Mouse (Mus musculus) liver, postnatal 0 days (tissue): ENCODE data around the gene Ccdc30. TPM values are rescaled to one million over a fixed set of nuclear protein-coding genes. Genes with fewer than 3 reads are reported as not detected.

ENCODE experiments used
- ATAC-seq: fragments of 200-750 bp; cut with Nextera tagmentation; 2 replicates; pipeline ENCODE4 v1.8.0; 2017; ENCODE audit warnings: mild to moderate bottlenecking, moderate library complexity
- DNase-seq: peaks from one replicate; pipeline ENCODE4 v3.0.0-alpha.2; 2016
- H3K27ac ChIP-seq: fragments of 300-500 bp; sonication (generic); 2 replicates; pipeline ENCODE4 v1.5.1; 2014; ENCODE audit warnings: antibody characterized with exemption, moderate library complexity, mild to moderate bottlenecking, low read depth
- H3K27me3 ChIP-seq: fragments of 300-500 bp; sonication (generic); 2 replicates; pipeline ENCODE4 v1.6.1; 2014; ENCODE audit warnings: low read length, control low read depth, mixed read lengths; ENCODE audit not compliant: insufficient read depth
- H3K36me3 ChIP-seq: fragments of 300-500 bp; sonication (generic); replicated peaks from 2 replicates; pipeline ENCODE4 v1.6.1; 2014; ENCODE audit warnings: mild to moderate bottlenecking, control low read depth, low read length, moderate library complexity, mixed read lengths; ENCODE audit not compliant: insufficient read depth
- H3K4me1 ChIP-seq: fragments of 300-500 bp; sonication (generic); 2 replicates; pipeline ENCODE4 v1.6.1; 2014; ENCODE audit warnings: antibody characterized with exemption, mild to moderate bottlenecking, control low read depth; ENCODE audit not compliant: insufficient read depth
- H3K4me2 ChIP-seq: fragments of 300-500 bp; sonication (generic); 2 replicates; pipeline ENCODE4 v1.6.1; 2014; ENCODE audit warnings: low read depth, mild to moderate bottlenecking, low read length, moderate library complexity, mixed read lengths
- H3K4me3 ChIP-seq: fragments of 300-500 bp; sonication (generic); 2 replicates; pipeline ENCODE4 v1.5.1; 2014; ENCODE audit warnings: low read depth, low read length
- H3K9ac ChIP-seq: fragments of 300-500 bp; sonication (generic); replicated peaks from 2 replicates; pipeline ENCODE4 v1.6.1; 2014; ENCODE audit warnings: mild to moderate bottlenecking, moderate library complexity
- H3K9me3 ChIP-seq: fragments of 300-500 bp; sonication (generic); 2 replicates; pipeline ENCODE4 v1.6.1; 2016; ENCODE audit warnings: mild to moderate bottlenecking, control low read depth, low read length, mixed read lengths
- CTCF ChIP-seq: sonication (generic); IDR thresholded peaks from 2 replicates; pipeline ENCODE4 v1.5.1; 2016; ENCODE audit warnings: antibody characterized with exemption, low read depth
- EP300 ChIP-seq: IDR thresholded peaks from 2 replicates; pipeline ENCODE4 v1.6.1; 2016; ENCODE audit warnings: antibody characterized with exemption, low read depth, mild to moderate bottlenecking
- WGBS: fragments of 180-500 bp; shearing (Covaris S2); extraction: QIAGEN DNeasy Blood & Tissue Kit; methylation state at CpG from one replicate; pipeline ENCODE4 v1.1.7; 2014; ENCODE audit not compliant: insufficient replicate concordance; 5-methylcytosine and 5-hydroxymethylcytosine counted together
- polyA plus RNA-seq: library from polyadenylated mRNA; unstranded; fragments of >200 nt; fragmentation: Nextera tagmentation; extraction: Ambion mirVana; gene quantifications from 2 replicates; pipeline ENCODE4 v1.2.1, GENCODE M21; 2015

Gene Ccdc30
- polyA plus RNA-seq, 1 experiment from 2014 or later: 2.4 TPM

DNA sequence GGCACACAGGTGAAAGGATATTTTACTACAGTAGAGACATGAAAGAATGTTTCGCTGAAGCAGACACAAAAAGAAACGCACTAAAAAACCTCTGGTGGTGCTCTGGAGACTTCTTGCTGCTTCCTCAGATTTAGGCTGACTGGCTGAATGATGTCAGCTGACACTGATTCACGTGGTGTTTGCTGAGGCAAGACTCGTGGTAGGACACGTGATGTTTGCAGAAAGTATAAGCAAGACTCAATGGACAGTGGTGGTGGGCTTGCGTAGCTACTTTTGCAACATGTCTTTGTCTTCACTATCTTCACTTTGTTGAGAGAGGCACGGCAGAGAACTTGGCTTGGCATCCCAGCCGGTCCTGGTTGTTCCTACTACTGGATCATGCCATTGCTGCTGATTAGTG lies 112.0 kb downstream of the Ccdc30 start:
- Histone ChIP-seq H3K9me3 (no peaks in the 10 kb centered on the region), H3K9ac (no peak overlapping the region), H3K4me3 (no peak overlapping the region), H3K27ac (no peak overlapping the region), H3K36me3 (0 out of 2 replicates have a peak, but pooled peaks cover 3% of the 10 kb centered on the region), H3K27me3 (no peaks in the 10 kb centered on the region), H3K4me1 (no peaks in the 10 kb centered on the region), H3K4me2 (no peak overlapping the region)
- ATAC-seq (no peak), DNase-seq (no peak)
- 83% methylated on average over 8 of the region's 8 CpGs for WGBS
- TF ChIP-seq CTCF: no peak
- no peak for TF ChIP-seq EP300

DNA sequence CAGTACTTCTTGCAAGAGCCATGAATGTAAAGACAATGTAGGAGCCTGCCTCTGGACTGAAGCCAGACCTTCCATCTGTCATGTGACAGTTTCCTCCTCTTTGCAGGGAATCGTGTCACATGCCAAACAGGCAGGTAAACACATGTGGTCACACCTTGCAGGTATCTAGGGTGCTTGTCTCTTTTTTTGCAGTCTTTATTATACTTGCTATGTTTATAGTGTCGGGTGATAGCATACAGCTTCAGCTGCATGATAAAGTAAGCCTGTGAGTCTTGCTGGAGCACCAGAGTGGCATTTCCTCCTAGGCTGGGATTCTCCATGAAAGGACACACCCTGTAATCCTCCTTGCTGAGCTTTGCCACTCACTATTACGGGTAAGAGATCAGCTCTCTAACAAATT lies 113.5 kb downstream of the Ccdc30 start:
- Histone ChIP-seq H3K36me3 (0 out of 2 replicates have a peak, but pooled peaks cover under 1% of the 10 kb centered on the region), H3K4me3 (no peak overlapping the region), H3K4me1 (no peaks in the 10 kb centered on the region), H3K27ac (no peak overlapping the region), H3K9me3 (no peaks in the 10 kb centered on the region), H3K27me3 (no peaks in the 10 kb centered on the region), H3K4me2 (no peak overlapping the region), H3K9ac (no peak overlapping the region)
- no peak for TF ChIP-seq EP300
- no peak for TF ChIP-seq CTCF
- no peak for ATAC-seq
- no peak for DNase-seq
- 78% methylated on average over 3 of the region's 3 CpGs for WGBS

DNA sequence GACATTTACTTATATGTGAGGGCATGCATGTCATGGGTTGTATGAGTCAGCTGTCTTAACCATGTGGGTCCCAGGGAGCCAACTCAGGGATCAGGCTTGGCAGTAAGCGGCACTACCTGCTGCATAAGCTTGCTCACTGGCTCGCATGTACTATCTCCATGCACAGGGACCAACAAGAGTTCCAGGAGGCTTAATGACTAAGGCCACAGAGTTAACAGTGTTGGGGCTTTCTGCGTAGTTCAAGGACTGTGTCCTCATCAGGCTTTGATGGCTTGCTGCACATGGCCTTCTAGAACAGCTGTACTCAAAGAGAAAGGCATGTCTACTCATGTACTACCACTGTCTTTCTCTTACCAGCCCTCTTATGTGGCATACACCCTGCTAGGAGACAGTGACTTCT lies 114.6 kb downstream of the Ccdc30 start:
- no peaks in the 10 kb centered on the region for H3K9me3 ChIP-seq
- WGBS: 84% methylated on average over 3 of the region's 3 CpGs
- H3K4me3 ChIP-seq: no peak overlapping the region
- DNase-seq: no peak
- H3K36me3 ChIP-seq: no peaks in the 10 kb centered on the region
- H3K27ac ChIP-seq: no peak overlapping the region
- TF ChIP-seq EP300 (no peak), CTCF (no peak)
- H3K9ac ChIP-seq: no peak overlapping the region
- ATAC-seq: no peak
- H3K4me2 ChIP-seq: no peak overlapping the region
- H3K4me1 ChIP-seq: no peaks in the 10 kb centered on the region; the same call in 1 of the 2 replicates
- no peaks in the 10 kb centered on the region for H3K27me3 ChIP-seq

DNA sequence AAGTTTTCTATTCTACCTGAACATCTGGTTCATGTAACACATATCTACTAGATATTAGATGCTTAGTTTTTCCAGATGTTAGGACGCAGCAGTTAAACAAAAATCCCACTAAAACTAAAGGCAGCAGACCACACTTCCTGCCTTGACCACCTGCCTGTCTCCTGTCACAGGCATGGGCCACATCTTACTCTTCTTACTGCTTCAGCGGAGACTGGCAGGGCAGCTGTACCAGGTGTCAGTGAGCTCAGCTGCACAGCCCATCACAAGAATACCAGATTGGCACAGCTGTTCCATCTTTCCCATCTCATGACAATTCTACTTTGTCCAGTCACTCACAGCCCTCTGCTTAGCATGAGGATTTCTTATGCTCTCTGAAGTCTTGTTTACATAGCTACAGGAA lies 118.0 kb downstream of the Ccdc30 start:
- Histone ChIP-seq H3K4me1 (peaks cover 8% of the 10 kb centered on the region), H3K9me3 (no peaks in the 10 kb centered on the region), H3K36me3 (no peaks in the 10 kb centered on the region), H3K27me3 (no peaks in the 10 kb centered on the region), H3K4me2 (no peak overlapping the region), H3K9ac (no peak overlapping the region), H3K27ac (no peak overlapping the region), H3K4me3 (no peak overlapping the region)
- ATAC-seq (no peak), DNase-seq (no peak)
- TF ChIP-seq EP300 (no peak), CTCF (no peak)
- WGBS: 83% methylated on average over 2 of the region's 2 CpGs

DNA sequence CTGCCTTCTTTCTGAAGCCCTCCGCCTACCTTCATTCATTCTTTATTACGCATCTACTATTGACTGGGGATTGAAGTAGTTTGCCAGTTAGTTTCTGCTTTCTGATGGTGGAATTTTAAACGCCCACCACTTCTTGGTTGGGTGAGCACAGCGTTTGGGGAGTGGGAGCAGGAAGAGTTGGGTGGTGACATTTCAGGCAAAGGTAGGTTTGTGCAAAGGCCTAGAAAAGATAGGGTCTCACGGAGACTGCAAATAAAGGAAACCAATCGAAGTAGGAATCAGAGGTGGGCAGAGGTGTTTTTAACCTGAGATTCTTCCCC lies 120.2 kb downstream of the Ccdc30 start:
- ATAC-seq: no peak
- H3K9ac ChIP-seq: peak overlapping the region; percentile 67
- H3K27ac ChIP-seq: 0 out of 2 replicates have a peak overlapping the region, but pooled peaks have one; percentile 46
- H3K36me3 ChIP-seq: 0 out of 2 replicates have a peak, but pooled peaks cover 3% of the 10 kb centered on the region
- 6% methylated on average over 6 of the region's 6 CpGs for WGBS
- TF ChIP-seq CTCF (no peak), EP300 (no peak)
- peak overlapping the region; percentile 88 for H3K4me3 ChIP-seq
- H3K9me3 ChIP-seq: no peaks in the 10 kb centered on the region
- DNase-seq: no peak
- no peaks in the 10 kb centered on the region for H3K27me3 ChIP-seq
- H3K4me2 ChIP-seq: peak overlapping the region; percentile 72
- H3K4me1 ChIP-seq: peaks cover 15% of the 10 kb centered on the region

DNA sequence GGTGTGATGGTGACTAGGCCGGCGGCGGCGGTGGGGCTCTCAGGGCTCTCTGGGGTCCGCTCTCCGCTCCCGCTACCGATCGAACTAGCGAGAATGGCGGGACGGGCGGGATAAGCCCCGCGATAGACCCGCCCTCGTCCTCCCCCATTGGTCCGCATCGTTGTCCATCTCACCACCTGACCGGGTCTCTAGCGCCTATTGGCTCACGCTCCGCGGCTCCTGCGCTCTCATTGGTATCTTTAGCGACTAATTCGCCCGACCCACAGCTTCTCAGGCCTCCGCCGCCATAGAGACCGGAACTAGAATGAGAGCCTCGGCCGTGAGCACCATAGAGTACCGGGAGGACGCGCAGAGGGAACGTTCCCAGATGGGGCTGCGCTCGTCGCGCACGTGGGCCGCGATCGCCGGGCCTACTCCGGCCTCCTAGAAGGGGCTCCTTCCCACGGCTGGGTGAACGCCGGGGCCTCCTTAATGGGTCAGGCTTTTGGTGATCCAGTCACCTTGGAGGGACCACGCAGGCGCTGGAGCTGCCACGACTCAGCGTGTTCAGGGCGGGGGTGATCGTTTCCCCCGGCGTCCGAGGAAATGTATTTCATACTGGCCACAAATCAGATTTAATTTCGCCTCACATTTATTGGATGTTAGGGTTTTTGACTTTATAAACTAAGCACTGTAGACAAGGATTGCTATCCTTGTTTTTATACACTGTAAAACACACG lies 120.7 kb downstream of the Ccdc30 start, which contains the start of gene Ybx1:
Gene Ybx1 (minus strand): TSS at position 190 of the 719 bp plus-strand sequence.
- Histone ChIP-seq H3K4me1 (peaks cover 15% of the 10 kb centered on the region), H3K27me3 (no peaks in the 10 kb centered on the region), H3K4me2 (peak within 1 kb of the TSS; percentile 97), H3K9me3 (no peaks in the 10 kb centered on the region), H3K9ac (peak within 1 kb of the TSS; percentile 85), H3K4me3 (peak within 1 kb of the TSS; percentile 88), H3K36me3 (peaks cover 6% of the 10 kb centered on the region), H3K27ac (peak within 1 kb of the TSS; percentile 81)
- DNase-seq (peak; percentile 99), ATAC-seq (peak; percentile 99)
- WGBS: under 1% methylated on average over 56 of the region's 61 CpGs
- TF ChIP-seq CTCF (no peak), EP300 (peak; percentile 26; the same call in 1 of the 2 replicates)
